Mouse (Mus musculus): Measurements from ENCODE around the gene Ss18l1. TPM values are rescaled to one million over a fixed set of nuclear protein-coding genes. Genes with fewer than 3 reads are reported as not detected.

Ss18l1 gene
- polyA plus RNA-seq, 1 experiment from 2014 or later: 4.1 TPM

- 52% methylated on average over 17 of the region's 17 CpGs for WGBS
These were observed 71.9 kb downstream of the Ss18l1 start for GRCm38 (mm10) chr2:180113909-180114890.

GRCm38 (mm10) chr2:180115279-180115678 lies 73.0 kb downstream of the Ss18l1 start:
- no peak overlapping the region for H3K9ac ChIP-seq
- H3K9me3 ChIP-seq: no peaks in the 10 kb centered on the region
- H3K27ac ChIP-seq: no peak overlapping the region
- no peaks in the 10 kb centered on the region for H3K36me3 ChIP-seq
- no peak for ATAC-seq (ENCODE audit: insufficient number of reproducible peaks, low FRiP score, low TSS enrichment, low read depth)
- no peak overlapping the region for H3K4me3 ChIP-seq
- peaks cover 23% of the 10 kb centered on the region; the same call in 1 of the 2 replicates for H3K27me3 ChIP-seq
- 44% methylated on average over 6 of the region's 6 CpGs for WGBS
- H3K4me2 ChIP-seq: no peak overlapping the region
- H3K4me1 ChIP-seq: peaks cover 23% of the 10 kb centered on the region

More at GRCm38 (mm10) chr2:180113909-180114890, 71.9 kb downstream of the Ss18l1 start:
- peaks cover 18% of the 10 kb centered on the region for H3K4me1 ChIP-seq
- no peak overlapping the region for H3K9ac ChIP-seq
- H3K27ac ChIP-seq: no peak overlapping the region
- H3K4me3 ChIP-seq: no peak overlapping the region
- no peaks in the 10 kb centered on the region for H3K36me3 ChIP-seq
- no peak overlapping the region for H3K4me2 ChIP-seq
- no peak for ATAC-seq (ENCODE audit: insufficient number of reproducible peaks, low FRiP score, low TSS enrichment, low read depth)
- no peaks in the 10 kb centered on the region for H3K9me3 ChIP-seq
- H3K27me3 ChIP-seq: peaks cover 23% of the 10 kb centered on the region; the same call in 1 of the 2 replicates

DNA sequence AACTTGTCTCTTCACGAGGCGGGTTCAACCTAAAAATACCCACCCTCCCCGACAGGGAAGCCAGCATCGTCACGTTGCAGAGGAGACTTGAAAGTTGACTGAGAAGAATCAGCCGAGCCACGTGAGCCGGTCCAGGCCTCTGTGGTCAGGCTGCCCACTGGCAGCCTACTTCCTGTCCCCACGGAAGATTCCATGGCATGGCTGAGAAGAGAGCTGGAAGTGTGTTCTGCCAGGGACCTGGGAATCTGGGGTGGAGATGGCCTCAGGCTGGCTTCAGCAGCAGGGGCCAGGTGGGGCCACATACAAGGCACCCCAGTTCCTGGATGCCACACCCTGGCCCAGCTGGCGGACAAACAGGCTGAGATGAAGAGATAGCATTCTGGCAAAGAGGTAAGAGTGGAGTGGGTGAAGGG lies 73.8 kb downstream of the Ss18l1 start:
- no peaks in the 10 kb centered on the region for H3K36me3 ChIP-seq
- ATAC-seq (ENCODE audit: insufficient number of reproducible peaks, low FRiP score, low TSS enrichment, low read depth): no peak

GRCm38 (mm10) chr2:180116741-180117484 lies 74.6 kb downstream of the Ss18l1 start:
- H3K27ac ChIP-seq: no peak overlapping the region
- H3K36me3 ChIP-seq: no peaks in the 10 kb centered on the region
- peaks cover 23% of the 10 kb centered on the region; the same call in 1 of the 2 replicates for H3K27me3 ChIP-seq
- no peak for ATAC-seq (ENCODE audit: insufficient number of reproducible peaks, low FRiP score, low TSS enrichment, low read depth)
- H3K9me3 ChIP-seq: no peaks in the 10 kb centered on the region
- H3K4me3 ChIP-seq: no peak overlapping the region
- H3K4me2 ChIP-seq: no peak overlapping the region
- WGBS: 77% methylated on average over 8 of the region's 8 CpGs
- H3K9ac ChIP-seq: 0 out of 2 replicates have a peak overlapping the region, but pooled peaks have one; percentile 14
- H3K4me1 ChIP-seq: peaks cover 24% of the 10 kb centered on the region

More for the DNA sequence above, 73.8 kb downstream of the Ss18l1 start:
- no peaks in the 10 kb centered on the region for H3K9me3 ChIP-seq
- H3K4me3 ChIP-seq: no peak overlapping the region
- H3K27ac ChIP-seq: no peak overlapping the region
- H3K4me1 ChIP-seq: peaks cover 24% of the 10 kb centered on the region
- 65% methylated on average over 10 of the region's 10 CpGs for WGBS
- H3K4me2 ChIP-seq: no peak overlapping the region
- H3K9ac ChIP-seq: no peak overlapping the region
- peaks cover 23% of the 10 kb centered on the region; the same call in 1 of the 2 replicates for H3K27me3 ChIP-seq

- H3K9me3 ChIP-seq: no peaks in the 10 kb centered on the region
- H3K27me3 ChIP-seq: peaks cover 23% of the 10 kb centered on the region; the same call in 1 of the 2 replicates
- no peak overlapping the region for H3K4me3 ChIP-seq
- no peak overlapping the region for H3K27ac ChIP-seq
- ATAC-seq (ENCODE audit: insufficient number of reproducible peaks, low FRiP score, low TSS enrichment, low read depth): no peak
- 0 out of 2 replicates have a peak overlapping the region, but pooled peaks have one; percentile 14 for H3K9ac ChIP-seq
- H3K4me2 ChIP-seq: no peak overlapping the region
- no peaks in the 10 kb centered on the region for H3K36me3 ChIP-seq
- WGBS: 9% methylated on average over 13 of the region's 13 CpGs
- peaks cover 24% of the 10 kb centered on the region for H3K4me1 ChIP-seq
These were observed 75.3 kb downstream of the Ss18l1 start for GRCm38 (mm10) chr2:180117485-180118194.

- under 1% methylated on average over 55 of the region's 55 CpGs for WGBS
- no peaks in the 10 kb centered on the region for H3K9me3 ChIP-seq
- H3K9ac ChIP-seq: peak within 1 kb of the TSS; percentile 74
- peak within 1 kb of the TSS; percentile 72 for H3K27ac ChIP-seq
- H3K4me2 ChIP-seq: peak within 1 kb of the TSS; percentile 82
- H3K36me3 ChIP-seq: peaks cover 8% of the 10 kb centered on the region; the same call in 1 of the 2 replicates
- peak within 1 kb of the TSS; percentile 96 for H3K4me3 ChIP-seq
- peaks cover 24% of the 10 kb centered on the region for H3K4me1 ChIP-seq
- peak; percentile 98 for ATAC-seq (ENCODE audit: insufficient number of reproducible peaks, low FRiP score, low TSS enrichment, low read depth)
- H3K27me3 ChIP-seq: peaks cover 21% of the 10 kb centered on the region; the same call in 1 of the 2 replicates
These were observed 76.5 kb downstream of the Ss18l1 start, which contains the start of gene Osbpl2 for GRCm38 (mm10) chr2:180118661-180119438. Osbpl2 (plus strand) TSS chr2:180119306.

Other genes starting within 250 kb of the Ss18l1 start
- 2.6 and 2.9 TPM in 2 replicates for gene Taf4, start 65.9 kb upstream of the Ss18l1 start, polyA plus RNA-seq (2015; fragmentation: Nextera tagmentation; extraction: Ambion mirVana)
- 3.7 and 8.0 TPM in 2 replicates for gene Lsm14b, start 17.5 kb upstream of the Ss18l1 start, polyA plus RNA-seq (2015; fragmentation: Nextera tagmentation; extraction: Ambion mirVana)
- gene Psma7, start 76 bp upstream of the Ss18l1 start, polyA plus RNA-seq (2015; fragmentation: Nextera tagmentation; extraction: Ambion mirVana): 471 and 519 TPM in 2 replicates
- gene Mtg2, start 28.1 kb downstream of the Ss18l1 start, polyA plus RNA-seq (2015; fragmentation: Nextera tagmentation; extraction: Ambion mirVana): 22.9 and 25.0 TPM in 2 replicates
- gene Hrh3, start 62.0 kb downstream of the Ss18l1 start, polyA plus RNA-seq (2015; fragmentation: Nextera tagmentation; extraction: Ambion mirVana): not detected in 2 replicates
- 42.5 and 45.2 TPM in 2 replicates for gene Osbpl2, start 76.8 kb downstream of the Ss18l1 start, polyA plus RNA-seq (2015; fragmentation: Nextera tagmentation; extraction: Ambion mirVana)
- gene Adrm1, start 129.0 kb downstream of the Ss18l1 start, polyA plus RNA-seq (2015; fragmentation: Nextera tagmentation; extraction: Ambion mirVana): 165 and 185 TPM in 2 replicates
- 24.5 and 25.9 TPM in 2 replicates for gene Lama5, start 183.3 kb downstream of the Ss18l1 start, polyA plus RNA-seq (2015; fragmentation: Nextera tagmentation; extraction: Ambion mirVana)
- gene Rps21, start 214.9 kb downstream of the Ss18l1 start, polyA plus RNA-seq (2015; fragmentation: Nextera tagmentation; extraction: Ambion mirVana): 429 and 600 TPM in 2 replicates
- gene Cables2, start 231.0 kb downstream of the Ss18l1 start, polyA plus RNA-seq (2015; fragmentation: Nextera tagmentation; extraction: Ambion mirVana): 9.3 and 12.5 TPM in 2 replicates
- 2.0 and 2.3 TPM in 2 replicates for gene Rbbp8nl, start 247.4 kb downstream of the Ss18l1 start, polyA plus RNA-seq (2015; fragmentation: Nextera tagmentation; extraction: Ambion mirVana)

Data from limb, embryonic 15.5 days (tissue).